Mouse (Mus musculus): ENCODE results near the gene Fbxw2. TPM values are rescaled to one million over a fixed set of nuclear protein-coding genes. Genes with fewer than 3 reads are reported as not detected.
"Not testable (repeated sequence)": the region's sequence is repeated elsewhere in the genome, so short reads cannot be mapped to it uniquely, and the experiment has no call there.

Gene Fbxw2
- polyA plus RNA-seq (2015; fragmentation: Nextera tagmentation; extraction: Ambion mirVana) = 79.3 and 82.0 TPM in 2 replicates

- peak within 1 kb of the TSS; percentile 96 for H3K9ac ChIP-seq
- H3K27ac ChIP-seq = peak within 1 kb of the TSS; percentile 92
- peaks cover 22% of the 10 kb centered on the region for H3K4me1 ChIP-seq
- 0 out of 2 replicates have a peak, but pooled peaks cover 4% of the 10 kb centered on the region for H3K9me3 ChIP-seq (replicated peaks)
- no peaks in the 10 kb centered on the region for H3K27me3 ChIP-seq
- ATAC-seq (replicated peaks; ENCODE audit: low FRiP score) = peak; percentile 98
- H3K4me3 ChIP-seq (replicated peaks) = peak within 1 kb of the TSS; percentile 85
- H3K4me2 ChIP-seq = peak within 1 kb of the TSS; percentile 89
- WGBS = under 1% methylated on average over 57 of the region's 57 CpGs
- peaks cover 22% of the 10 kb centered on the region for H3K36me3 ChIP-seq
Measured at GRCm38 (mm10) chr2:34825827-34826459, at the start of gene Fbxw2. Gene Fbxw2 (minus strand): TSS chr2:34826311.

- Histone ChIP-seq H3K27me3 (peaks cover 13% of the 10 kb centered on the region), H3K4me3 (replicated peaks) (peak within 1 kb of the TSS; percentile 46), H3K27ac (peak within 1 kb of the TSS; percentile 84), H3K4me2 (peak within 1 kb of the TSS; percentile 69), H3K9me3 (replicated peaks) (no peaks in the 10 kb centered on the region), H3K9ac (peak within 1 kb of the TSS; percentile 51), H3K36me3 (no peaks in the 10 kb centered on the region), H3K4me1 (peaks cover 19% of the 10 kb centered on the region)
- ATAC-seq (replicated peaks; ENCODE audit: low FRiP score) = no peak
- WGBS = 13% methylated on average over 8 of the region's 8 CpGs
Measured at GRCm38 (mm10) chr2:34874816-34875345, 48.8 kb upstream of the Fbxw2 start, which contains the start of gene Psmd5. Gene Psmd5 (minus strand): TSS chr2:34874968.

- Histone ChIP-seq H3K9me3 (replicated peaks) (no peaks in the 10 kb centered on the region), H3K27me3 (peaks cover 13% of the 10 kb centered on the region), H3K4me3 (replicated peaks) (peak within 1 kb of the TSS; percentile 46), H3K4me2 (peak within 1 kb of the TSS; percentile 69), H3K27ac (peak within 1 kb of the TSS; percentile 84), H3K9ac (peak within 1 kb of the TSS; percentile 51), H3K4me1 (peaks cover 25% of the 10 kb centered on the region), H3K36me3 (no peaks in the 10 kb centered on the region)
- 2% methylated on average over 14 of the region's 14 CpGs for WGBS
- ATAC-seq (replicated peaks; ENCODE audit: low FRiP score) = peak; percentile 16; the same call in 1 of the 2 replicates
Measured at GRCm38 (mm10) chr2:34874271-34874670, 48.2 kb upstream of the Fbxw2 start, which contains the start of gene Cutal. Gene Cutal (plus strand): TSS chr2:34874396.

- Histone ChIP-seq H3K9ac (peak overlapping the region; percentile 92), H3K4me3 (replicated peaks) (peak overlapping the region; percentile 86), H3K36me3 (peaks cover 14% of the 10 kb centered on the region), H3K4me2 (peak overlapping the region; percentile 72), H3K27ac (peak overlapping the region; percentile 97), H3K27me3 (peaks cover 13% of the 10 kb centered on the region), H3K4me1 (peaks cover 34% of the 10 kb centered on the region), H3K9me3 (replicated peaks) (no peaks in the 10 kb centered on the region)
- WGBS = under 1% methylated on average over 67 of the region's 67 CpGs
- ATAC-seq (replicated peaks; ENCODE audit: low FRiP score) = peak; percentile 96
Measured at GRCm38 (mm10) chr2:34870520-34871474, 44.7 kb upstream of the Fbxw2 start.

GRCm38 (mm10) chr2:34869680-34870079, 43.6 kb upstream of the Fbxw2 start:
- H3K27ac ChIP-seq = no peak overlapping the region
- WGBS = 27% methylated on average over 5 of the region's 5 CpGs
- no peak for ATAC-seq (replicated peaks; ENCODE audit: low FRiP score)

GRCm38 (mm10) chr2:34857728-34858127, 31.6 kb upstream of the Fbxw2 start:
- Histone ChIP-seq H3K9ac (no peak overlapping the region), H3K9me3 (replicated peaks) (no peaks in the 10 kb centered on the region), H3K27me3 (no peaks in the 10 kb centered on the region), H3K4me1 (no peaks in the 10 kb centered on the region), H3K4me2 (no peak overlapping the region), H3K36me3 (peaks cover 92% of the 10 kb centered on the region), H3K27ac (no peak overlapping the region), H3K4me3 (replicated peaks) (no peak overlapping the region)
- WGBS = 91% methylated on average over 8 of the region's 8 CpGs
- ATAC-seq (replicated peaks; ENCODE audit: low FRiP score) = no peak

More at GRCm38 (mm10) chr2:34869680-34870079, 43.6 kb upstream of the Fbxw2 start:
- Histone ChIP-seq H3K4me3 (replicated peaks) (peak overlapping the region; percentile 86), H3K4me1 (peaks cover 34% of the 10 kb centered on the region), H3K9me3 (replicated peaks) (no peaks in the 10 kb centered on the region), H3K9ac (peak overlapping the region; percentile 92), H3K36me3 (peaks cover 25% of the 10 kb centered on the region), H3K27me3 (peaks cover 13% of the 10 kb centered on the region), H3K4me2 (peak overlapping the region; percentile 60)

- no peak for ATAC-seq (replicated peaks; ENCODE audit: low FRiP score)
- peaks cover 98% of the 10 kb centered on the region for H3K36me3 ChIP-seq
- no peaks in the 10 kb centered on the region for H3K4me1 ChIP-seq
- H3K4me3 ChIP-seq (replicated peaks) = no peak overlapping the region
- no peak overlapping the region for H3K9ac ChIP-seq
- WGBS = 92% methylated on average over 4 of the region's 4 CpGs
- H3K27ac ChIP-seq = no peak overlapping the region
- no peaks in the 10 kb centered on the region for H3K27me3 ChIP-seq
- H3K4me2 ChIP-seq = no peak overlapping the region
- no peaks in the 10 kb centered on the region for H3K9me3 ChIP-seq (replicated peaks)
Measured at GRCm38 (mm10) chr2:34855265-34855664, 29.2 kb upstream of the Fbxw2 start.

GRCm38 (mm10) chr2:34847702-34848101, 21.6 kb upstream of the Fbxw2 start:
- Histone ChIP-seq H3K27me3 (no peaks in the 10 kb centered on the region), H3K27ac (no peak overlapping the region), H3K9me3 (replicated peaks) (no peaks in the 10 kb centered on the region), H3K4me3 (replicated peaks) (no peak overlapping the region), H3K4me2 (no peak overlapping the region), H3K4me1 (no peaks in the 10 kb centered on the region), H3K9ac (no peak overlapping the region), H3K36me3 (peaks cover 42% of the 10 kb centered on the region)
- WGBS = 86% methylated on average over 1 of the region's 1 CpGs
- ATAC-seq (replicated peaks; ENCODE audit: low FRiP score) = no peak

- no peak for ATAC-seq (replicated peaks; ENCODE audit: low FRiP score)
- Histone ChIP-seq H3K4me2 (no peak overlapping the region), H3K27me3 (no peaks in the 10 kb centered on the region), H3K9ac (no peak overlapping the region), H3K4me3 (replicated peaks) (no peak overlapping the region), H3K27ac (no peak overlapping the region), H3K36me3 (0 out of 2 replicates have a peak, but pooled peaks cover 4% of the 10 kb centered on the region), H3K4me1 (no peaks in the 10 kb centered on the region), H3K9me3 (replicated peaks) (no peaks in the 10 kb centered on the region)
- 80% methylated on average over 11 of the region's 11 CpGs for WGBS
Measured at GRCm38 (mm10) chr2:34843211-34843939, 17.3 kb upstream of the Fbxw2 start.

GRCm38 (mm10) chr2:34841706-34842105, 15.6 kb upstream of the Fbxw2 start:
- no peak for ATAC-seq (replicated peaks; ENCODE audit: low FRiP score)
- Histone ChIP-seq H3K9ac (no peak overlapping the region), H3K27ac (no peak overlapping the region), H3K36me3 (no peaks in the 10 kb centered on the region), H3K27me3 (no peaks in the 10 kb centered on the region), H3K9me3 (replicated peaks) (no peaks in the 10 kb centered on the region), H3K4me2 (no peak overlapping the region), H3K4me3 (replicated peaks) (no peak overlapping the region), H3K4me1 (no peaks in the 10 kb centered on the region)
- WGBS = 85% methylated on average over 8 of the region's 8 CpGs

- H3K9ac ChIP-seq; H3K9me3 ChIP-seq (replicated peaks); H3K27ac ChIP-seq; H3K36me3 ChIP-seq; ATAC-seq (replicated peaks; ENCODE audit: low FRiP score); H3K4me3 ChIP-seq (replicated peaks); H3K27me3 ChIP-seq; H3K4me2 ChIP-seq; H3K4me1 ChIP-seq: not testable (repeated sequence)
- WGBS = 79% methylated on average over 5 of the region's 5 CpGs
Measured at GRCm38 (mm10) chr2:34840143-34840542, 14.0 kb upstream of the Fbxw2 start.
